Mouse (Mus musculus) small intestine, adult 2 months (tissue): ENCODE results near the gene Gabrr1. TPM values are rescaled to one million over a fixed set of nuclear protein-coding genes. Genes with fewer than 3 reads are reported as not detected.
A peak's percentile ranks its signal among the peaks of the same experiment; 100 is the strongest.
"Not testable (repeated sequence)": the region's sequence is repeated elsewhere in the genome, so short reads cannot be mapped to it uniquely, and the experiment has no call there.

ENCODE experiments used
- H3K27ac ChIP-seq: fragments of 200-500 bp; 2 replicates; pipeline ENCODE4 v1.5.1; 2012; ENCODE audit warnings: low read depth, low read length, control low read depth, inconsistent platforms; ENCODE audit not compliant: insufficient read depth
- H3K27me3 ChIP-seq: fragments of 200-500 bp; 2 replicates; pipeline ENCODE4 v1.6.1; 2012; ENCODE audit warnings: mild to moderate bottlenecking, moderate library complexity, low read length, inconsistent platforms; ENCODE audit not compliant: control insufficient read depth, insufficient read depth
- H3K36me3 ChIP-seq: fragments of 200-500 bp; 2 replicates; pipeline ENCODE4 v1.6.1; 2012; ENCODE audit warnings: mild to moderate bottlenecking, low read length, control low read depth, inconsistent platforms; ENCODE audit not compliant: control insufficient read depth, insufficient read depth
- H3K4me1 ChIP-seq: fragments of 200-500 bp; 2 replicates; pipeline ENCODE4 v1.6.1; 2012; ENCODE audit warnings: low read length, inconsistent platforms, mixed read lengths; ENCODE audit not compliant: control insufficient read depth, insufficient read depth, insufficient read length
- H3K4me3 ChIP-seq: fragments of 200-500 bp; 2 replicates; pipeline ENCODE4 v1.5.1; 2012; ENCODE audit warnings: low read depth, mild to moderate bottlenecking, control low read depth, inconsistent platforms, low read length, moderate library complexity
- CTCF ChIP-seq: fragments of 200-500 bp; IDR thresholded peaks from 2 replicates; pipeline ENCODE4 v1.5.1; 2012; ENCODE audit warnings: low read depth, mild to moderate bottlenecking, control low read depth, inconsistent platforms, low read length, moderate library complexity, mixed read lengths; ENCODE audit not compliant: insufficient replicate concordance, insufficient read length; ENCODE audit errors: extremely low read depth
- POLR2A ChIP-seq: fragments of 200-500 bp; IDR thresholded peaks from 2 replicates; pipeline ENCODE4 v1.6.1; 2012; ENCODE audit warnings: low read depth, mild to moderate bottlenecking, control low read depth, inconsistent platforms, low read length, moderate library complexity
- WGBS: fragments of 180-500 bp; shearing (Covaris S2); methylation state at CpG from one replicate; pipeline ENCODE4 v1.1.7; 2018; 5-methylcytosine and 5-hydroxymethylcytosine counted together
- polyA plus RNA-seq: library from polyadenylated mRNA; depleted of rRNA; stranded (reverse); fragments of >200 nt; gene quantifications from 2 replicates; pipeline ENCODE4 v1.2.3, GENCODE M21; 2012; rRNA removed

The Gabrr1 gene
- 0.22 TPM in 1 of 2 replicates, not detected in the other for polyA plus RNA-seq

GRCm38 (mm10) chr4:33132221-33132620 lies at the start of gene Gabrr1:
Gene Gabrr1 (plus strand): TSS chr4:33132521.
- TF ChIP-seq POLR2A = no peak
- TF ChIP-seq CTCF = no peak
- H3K27me3 ChIP-seq = no peaks in the 10 kb centered on the region
- 61% methylated on average over 11 of the region's 11 CpGs for WGBS

GRCm38 (mm10) chr4:33099118-33099694 lies 33.1 kb upstream of the Gabrr1 start:
- 72% methylated on average over 6 of the region's 6 CpGs for WGBS
- Histone ChIP-seq H3K27ac (no peak overlapping the region), H3K36me3 (no peaks in the 10 kb centered on the region), H3K4me1 (no peaks in the 10 kb centered on the region), H3K27me3 (no peaks in the 10 kb centered on the region), H3K4me3 (no peak overlapping the region)
- no peak for TF ChIP-seq CTCF

More at GRCm38 (mm10) chr4:33132221-33132620, at the start of gene Gabrr1:
- Histone ChIP-seq H3K4me3 (no peak within 1 kb of the TSS), H3K36me3 (no peaks in the 10 kb centered on the region), H3K27ac (no peak within 1 kb of the TSS), H3K4me1 (no peaks in the 10 kb centered on the region)

- no peak for TF ChIP-seq POLR2A
- no peaks in the 10 kb centered on the region for H3K4me1 ChIP-seq
- no peaks in the 10 kb centered on the region for H3K36me3 ChIP-seq
- H3K27ac ChIP-seq = 0 out of 2 replicates have a peak overlapping the region, but pooled peaks have one; percentile 15
- no peaks in the 10 kb centered on the region for H3K27me3 ChIP-seq
- H3K4me3 ChIP-seq = no peak overlapping the region
- WGBS = 39% methylated on average over 14 of the region's 14 CpGs
Observed at GRCm38 (mm10) chr4:33109720-33110458, 22.4 kb upstream of the Gabrr1 start.

GRCm38 (mm10) chr4:33110845-33111244 lies 21.5 kb upstream of the Gabrr1 start:
- Histone ChIP-seq H3K4me1 (no peaks in the 10 kb centered on the region), H3K4me3 (no peak overlapping the region), H3K36me3 (no peaks in the 10 kb centered on the region), H3K27me3 (no peaks in the 10 kb centered on the region), H3K27ac (peak overlapping the region; percentile 69)
- no peak for TF ChIP-seq POLR2A
- 77% methylated on average over 7 of the region's 7 CpGs for WGBS

GRCm38 (mm10) chr4:33111358-33111757 lies 21.0 kb upstream of the Gabrr1 start:
- TF ChIP-seq CTCF (no peak), POLR2A (no peak)
- Histone ChIP-seq H3K4me3 (no peak overlapping the region), H3K27me3 (no peaks in the 10 kb centered on the region), H3K4me1 (no peaks in the 10 kb centered on the region), H3K36me3 (no peaks in the 10 kb centered on the region), H3K27ac (peak overlapping the region; percentile 62)
- WGBS = 78% methylated on average over 9 of the region's 9 CpGs

- not testable (repeated sequence) for H3K4me3 ChIP-seq, H3K27me3 ChIP-seq, H3K36me3 ChIP-seq, H3K27ac ChIP-seq, H3K4me1 ChIP-seq
- 94% methylated on average over 13 of the region's 14 CpGs for WGBS
Observed at GRCm38 (mm10) chr4:33112866-33113265, 19.5 kb upstream of the Gabrr1 start.

- not testable (repeated sequence) for H3K36me3 ChIP-seq, H3K27ac ChIP-seq, H3K4me1 ChIP-seq, H3K27me3 ChIP-seq, H3K4me3 ChIP-seq
- under 1% methylated on average over 3 of the region's 3 CpGs for WGBS
Observed at GRCm38 (mm10) chr4:33119118-33119517, 13.2 kb upstream of the Gabrr1 start.

- H3K27me3 ChIP-seq = no peaks in the 10 kb centered on the region
- no peak overlapping the region for H3K27ac ChIP-seq
- H3K36me3 ChIP-seq = no peaks in the 10 kb centered on the region
- no peaks in the 10 kb centered on the region for H3K4me1 ChIP-seq
- no peak for TF ChIP-seq POLR2A
- TF ChIP-seq CTCF = peak; percentile 50; the same call in 1 of the 2 replicates
- 60% methylated on average over 6 of the region's 6 CpGs for WGBS
- H3K4me3 ChIP-seq = no peak overlapping the region
Observed at GRCm38 (mm10) chr4:33124493-33124892, 7.8 kb upstream of the Gabrr1 start.
